Mouse (Mus musculus): ENCODE results near the gene Axin2.

DNA sequence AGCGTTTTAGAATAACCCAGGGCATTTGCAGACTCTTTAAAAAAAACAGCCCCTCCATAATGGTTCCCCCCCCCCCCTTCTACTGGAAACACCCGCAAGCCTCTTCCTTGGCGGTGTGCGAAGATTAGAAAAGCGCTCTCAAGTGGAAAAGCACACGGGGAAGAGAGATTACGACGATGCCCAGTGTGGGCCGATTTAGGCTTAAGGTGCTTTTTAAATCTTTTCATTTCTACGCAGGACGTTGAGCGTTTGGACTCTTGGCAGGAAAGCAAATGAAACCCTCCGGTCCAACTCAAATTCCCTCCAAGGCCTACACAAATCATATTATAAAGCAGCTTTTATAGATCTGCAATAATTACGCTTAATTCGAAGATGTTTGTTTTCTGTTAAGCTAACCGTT lies 29.6 kb upstream of the Axin2 start:
- no peak for TF ChIP-seq CTCF (IDR thresholded peaks at IDR 0.05; ENCODE audit: low read depth, low read length)
- no peak for TF ChIP-seq POLR2A (IDR thresholded peaks at IDR 0.05; ENCODE audit: borderline replicate concordance, low read depth, low read length)
